Mouse (Mus musculus) neural tube, embryonic 12.5 days (tissue): ENCODE measurements at regions not wholly inside any gene's neighbourhood (a gene's known extent, or its start where the extent isn't known, plus 50 kb on each side); places are given as distances from the start of the nearest gene placed in this dataset.

ENCODE experiments used
- ATAC-seq: fragments of 200-750 bp; cut with Nextera tagmentation; 2 replicates; pipeline ENCODE4 v1.8.0; 2017; ENCODE audit warnings: low read depth, mild to moderate bottlenecking, moderate TSS enrichment, moderate library complexity; ENCODE audit not compliant: low FRiP score
- H3K27ac ChIP-seq: fragments of 300-500 bp; sonication (generic); 2 replicates; pipeline ENCODE4 v1.5.1; 2016
- H3K27me3 ChIP-seq: fragments of 300-500 bp; sonication (generic); replicated peaks from 2 replicates; pipeline ENCODE4 v1.6.1; 2016; ENCODE audit warnings: mild to moderate bottlenecking
- H3K36me3 ChIP-seq: fragments of 300-500 bp; sonication (generic); 2 replicates; pipeline ENCODE4 v1.6.1; 2016; ENCODE audit warnings: mild to moderate bottlenecking
- H3K4me1 ChIP-seq: fragments of 300-500 bp; sonication (generic); 2 replicates; pipeline ENCODE4 v1.6.1; 2016
- H3K4me2 ChIP-seq: fragments of 300-500 bp; sonication (generic); replicated peaks from 2 replicates; pipeline ENCODE4 v1.6.1; 2016; ENCODE audit warnings: mild to moderate bottlenecking
- H3K4me3 ChIP-seq: fragments of 300-500 bp; sonication (generic); 2 replicates; pipeline ENCODE4 v1.5.1; 2016
- H3K9ac ChIP-seq: fragments of 300-500 bp; sonication (generic); 2 replicates; pipeline ENCODE4 v1.6.1; 2016; ENCODE audit warnings: mild to moderate bottlenecking
- H3K9me3 ChIP-seq: fragments of 300-500 bp; sonication (generic); 2 replicates; pipeline ENCODE4 v1.6.1; 2016; ENCODE audit warnings: mild to moderate bottlenecking
- WGBS: fragments of 180-500 bp; shearing (Covaris S2); methylation state at CpG from one replicate; pipeline ENCODE4 v1.1.7; 2016; 5-methylcytosine and 5-hydroxymethylcytosine counted together

DNA sequence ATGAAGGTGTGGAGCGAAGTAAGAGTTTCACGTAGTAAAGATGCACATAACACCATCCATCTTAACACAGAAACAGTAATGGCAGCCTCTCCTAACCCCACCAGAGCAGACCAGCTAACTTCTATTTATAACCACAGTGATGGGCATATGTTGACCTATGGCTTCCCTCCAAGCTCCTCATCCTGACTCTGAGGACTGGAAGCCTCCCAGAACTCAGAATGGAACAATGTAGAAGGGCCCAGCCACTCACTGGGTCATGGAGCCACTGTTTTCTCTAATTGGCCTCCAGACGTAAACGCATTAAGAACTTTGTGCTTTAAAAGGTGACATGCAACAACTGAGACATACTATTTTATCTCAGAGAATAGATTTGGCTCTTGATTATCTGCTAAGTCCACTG is 77.0 kb downstream of the Irs2 start:
- H3K4me2 ChIP-seq, result no peak overlapping the region
- no peak overlapping the region for H3K9ac ChIP-seq
- H3K27ac ChIP-seq, result no peak overlapping the region
- H3K4me3 ChIP-seq, result no peak overlapping the region
- H3K4me1 ChIP-seq, result peaks cover 21% of the 10 kb centered on the region
- no peak for ATAC-seq
- no peaks in the 10 kb centered on the region for H3K9me3 ChIP-seq
- H3K36me3 ChIP-seq, result no peaks in the 10 kb centered on the region
- 90% methylated on average over 4 of the region's 4 CpGs for WGBS
- H3K27me3 ChIP-seq, result no peaks in the 10 kb centered on the region; the same call in 1 of the 2 replicates

DNA sequence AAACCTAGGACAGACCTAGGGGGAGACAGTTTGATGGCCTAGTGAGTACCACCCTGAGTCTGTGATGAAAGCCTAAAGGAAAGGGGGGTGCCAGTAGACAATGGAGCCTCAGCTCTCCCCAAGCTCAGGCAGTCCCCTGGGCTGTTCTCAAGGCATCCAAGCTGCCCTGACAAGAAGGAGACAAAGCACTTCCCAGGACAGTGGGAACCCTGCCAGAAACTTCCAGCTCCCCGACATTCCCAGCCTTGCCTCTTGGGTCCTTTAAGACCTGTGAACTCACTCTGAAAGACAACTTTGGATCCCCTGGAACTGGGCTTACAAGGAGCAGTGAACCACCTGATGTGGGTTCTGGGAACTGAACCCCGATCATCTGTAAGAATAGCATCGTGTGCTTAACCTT is 79.4 kb downstream of the Irs2 start:
- Histone ChIP-seq H3K9ac (no peak overlapping the region), H3K27me3 (no peaks in the 10 kb centered on the region; the same call in 1 of the 2 replicates), H3K9me3 (no peaks in the 10 kb centered on the region), H3K4me2 (no peak overlapping the region), H3K27ac (no peak overlapping the region), H3K4me3 (no peak overlapping the region), H3K36me3 (no peaks in the 10 kb centered on the region), H3K4me1 (peaks cover 45% of the 10 kb centered on the region)
- no peak for ATAC-seq
- WGBS, result 82% methylated on average over 3 of the region's 3 CpGs

GRCm38 (mm10) chr8:10928342-10928794 is 79.9 kb downstream of the Irs2 start:
- no peaks in the 10 kb centered on the region; the same call in 1 of the 2 replicates for H3K27me3 ChIP-seq
- no peaks in the 10 kb centered on the region for H3K9me3 ChIP-seq
- H3K36me3 ChIP-seq, result no peaks in the 10 kb centered on the region
- H3K4me1 ChIP-seq, result peaks cover 50% of the 10 kb centered on the region
- H3K27ac ChIP-seq, result no peak overlapping the region
- H3K4me3 ChIP-seq, result no peak overlapping the region
- 78% methylated on average over 17 of the region's 17 CpGs for WGBS
- no peak overlapping the region for H3K4me2 ChIP-seq
- peak; percentile 19; the same call in 1 of the 2 replicates for ATAC-seq
- H3K9ac ChIP-seq, result no peak overlapping the region

DNA sequence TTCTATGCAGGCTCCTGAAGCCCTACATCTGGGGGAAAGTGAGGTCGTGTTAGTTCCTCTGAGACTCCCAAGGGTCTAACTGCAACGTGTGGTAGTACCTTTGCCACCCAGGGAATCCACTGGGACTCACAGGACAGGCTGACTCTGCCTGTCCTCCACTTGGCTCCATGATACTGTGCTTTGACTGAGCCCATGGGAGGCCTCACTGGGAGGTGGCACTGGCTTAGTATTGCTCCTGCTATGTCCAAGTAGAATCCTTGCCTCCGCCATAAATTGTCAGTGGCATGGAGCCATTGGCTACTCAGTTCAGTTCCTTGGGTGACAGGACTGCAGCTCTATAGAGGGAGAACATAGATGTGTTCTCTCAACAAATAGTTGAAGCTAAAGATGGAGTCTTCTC is 81.1 kb downstream of the Irs2 start:
- H3K4me1 ChIP-seq, result peaks cover 60% of the 10 kb centered on the region
- H3K36me3 ChIP-seq, result no peaks in the 10 kb centered on the region
- no peak overlapping the region for H3K9ac ChIP-seq
- H3K9me3 ChIP-seq, result no peaks in the 10 kb centered on the region
- no peak overlapping the region for H3K4me2 ChIP-seq
- ATAC-seq, result no peak
- 68% methylated on average over 3 of the region's 3 CpGs for WGBS
- H3K4me3 ChIP-seq, result no peak overlapping the region
- H3K27ac ChIP-seq, result no peak overlapping the region
- H3K27me3 ChIP-seq, result no peaks in the 10 kb centered on the region; the same call in 1 of the 2 replicates

GRCm38 (mm10) chr8:10926518-10926915 is 81.7 kb downstream of the Irs2 start:
- Histone ChIP-seq H3K9ac (no peak overlapping the region), H3K27ac (no peak overlapping the region), H3K4me3 (no peak overlapping the region), H3K27me3 (no peaks in the 10 kb centered on the region; the same call in 1 of the 2 replicates), H3K36me3 (no peaks in the 10 kb centered on the region), H3K4me2 (peak overlapping the region; percentile 48), H3K9me3 (no peaks in the 10 kb centered on the region), H3K4me1 (peaks cover 67% of the 10 kb centered on the region)
- no peak for ATAC-seq

GRCm38 (mm10) chr8:10925582-10926517 is 82.4 kb downstream of the Irs2 start:
- Histone ChIP-seq H3K27ac (peak overlapping the region; percentile 60), H3K27me3 (no peaks in the 10 kb centered on the region; the same call in 1 of the 2 replicates), H3K4me1 (peaks cover 73% of the 10 kb centered on the region), H3K4me3 (no peak overlapping the region), H3K9me3 (no peaks in the 10 kb centered on the region), H3K9ac (0 out of 2 replicates have a peak overlapping the region, but pooled peaks have one; percentile 33), H3K36me3 (no peaks in the 10 kb centered on the region), H3K4me2 (peak overlapping the region; percentile 48)
- WGBS, result 3% methylated on average over 18 of the region's 18 CpGs
- no peak for ATAC-seq

- Histone ChIP-seq H3K4me3 (no peak overlapping the region), H3K9me3 (no peaks in the 10 kb centered on the region), H3K27ac (0 out of 2 replicates have a peak overlapping the region, but pooled peaks have one; percentile 8), H3K4me1 (peaks cover 76% of the 10 kb centered on the region), H3K4me2 (peak overlapping the region; percentile 48), H3K36me3 (no peaks in the 10 kb centered on the region), H3K9ac (0 out of 2 replicates have a peak overlapping the region, but pooled peaks have one; percentile 17), H3K27me3 (no peaks in the 10 kb centered on the region; the same call in 1 of the 2 replicates)
- ATAC-seq, result peak; percentile 46; the same call in 1 of the 2 replicates
- WGBS, result 1% methylated on average over 20 of the region's 20 CpGs
Observed at GRCm38 (mm10) chr8:10924526-10925199, 83.6 kb downstream of the Irs2 start.

GRCm38 (mm10) chr8:10924001-10924490 is 84.2 kb downstream of the Irs2 start:
- Histone ChIP-seq H3K9me3 (no peaks in the 10 kb centered on the region), H3K27me3 (no peaks in the 10 kb centered on the region; the same call in 1 of the 2 replicates), H3K9ac (no peak overlapping the region), H3K27ac (0 out of 2 replicates have a peak overlapping the region, but pooled peaks have one; percentile 4), H3K36me3 (no peaks in the 10 kb centered on the region), H3K4me1 (peaks cover 76% of the 10 kb centered on the region), H3K4me3 (no peak overlapping the region), H3K4me2 (peak overlapping the region; percentile 48)
- no peak for ATAC-seq
- 7% methylated on average over 3 of the region's 3 CpGs for WGBS

- Histone ChIP-seq H3K27ac (no peak overlapping the region), H3K27me3 (no peaks in the 10 kb centered on the region; the same call in 1 of the 2 replicates), H3K9me3 (no peaks in the 10 kb centered on the region), H3K9ac (no peak overlapping the region), H3K4me2 (peak overlapping the region; percentile 48), H3K36me3 (no peaks in the 10 kb centered on the region), H3K4me1 (peaks cover 69% of the 10 kb centered on the region), H3K4me3 (no peak overlapping the region)
- no peak for ATAC-seq
- 33% methylated on average over 19 of the region's 19 CpGs for WGBS
Observed at GRCm38 (mm10) chr8:10923071-10924000, 84.9 kb downstream of the Irs2 start.

GRCm38 (mm10) chr8:10922209-10923030 is 85.8 kb downstream of the Irs2 start:
- WGBS, result 28% methylated on average over 12 of the region's 12 CpGs
- H3K9me3 ChIP-seq, result no peaks in the 10 kb centered on the region
- H3K4me3 ChIP-seq, result no peak overlapping the region
- H3K4me1 ChIP-seq, result peaks cover 64% of the 10 kb centered on the region
- H3K4me2 ChIP-seq, result no peak overlapping the region
- no peak overlapping the region for H3K9ac ChIP-seq
- H3K27me3 ChIP-seq, result peaks cover 3% of the 10 kb centered on the region
- no peaks in the 10 kb centered on the region for H3K36me3 ChIP-seq
- no peak for ATAC-seq
- no peak overlapping the region for H3K27ac ChIP-seq
